Mouse (Mus musculus) bone marrow macrophage, adult 2 months (primary cell): ENCODE data around the gene Tsc22d1.

ENCODE experiments used
- CTCF ChIP-seq: IDR thresholded peaks from 2 replicates; pipeline ENCODE4 v1.5.1; 2012; ENCODE audit warnings: low read depth, mild to moderate bottlenecking, low read length, moderate library complexity
- POLR2A ChIP-seq: IDR thresholded peaks from 2 replicates; pipeline ENCODE4 v1.6.1; 2012; ENCODE audit warnings: mild to moderate bottlenecking, low read depth, low read length, borderline replicate concordance

DNA sequence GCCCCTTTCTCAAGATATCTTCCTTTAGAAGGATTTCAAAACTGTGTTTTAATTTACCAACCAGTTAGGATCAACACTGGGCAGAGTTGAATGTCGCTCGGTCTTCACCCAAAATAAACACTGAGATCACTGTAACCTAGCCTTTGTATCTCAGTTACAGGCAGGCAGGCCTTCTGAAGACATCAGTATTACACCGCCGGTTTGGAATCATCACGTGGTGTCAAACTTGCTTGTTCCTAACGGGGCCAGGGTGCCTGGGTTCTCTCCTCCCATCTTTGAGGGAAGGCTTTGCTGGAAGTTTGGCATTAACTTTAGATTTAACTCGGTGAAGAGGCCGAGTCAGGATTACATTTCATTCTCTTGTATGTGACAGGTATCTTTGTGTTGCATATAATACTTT is 5.7 kb upstream of the Tsc22d1 start:
- TF ChIP-seq POLR2A (no peak), CTCF (no peak)
